Mouse (Mus musculus): Measurements from ENCODE around the gene Stk39. TPM values are rescaled to one million over a fixed set of nuclear protein-coding genes. Genes with fewer than 3 reads are reported as not detected.

The Stk39 gene
- polyA plus RNA-seq, 1 experiment from 2014 or later = 29.0 TPM

- no peak overlapping the region for H3K4me2 ChIP-seq (ENCODE audit: low read length)
- H3K36me3 ChIP-seq (ENCODE audit: insufficient read depth, low read length) = no peaks in the 10 kb centered on the region
- no peak for ATAC-seq (replicated peaks; ENCODE audit: low FRiP score, low read depth)
- H3K4me3 ChIP-seq (replicated peaks; ENCODE audit: low read depth, low read length) = no peak overlapping the region
- 53% methylated on average over 10 of the region's 10 CpGs for WGBS
- DNase-seq (ENCODE audit: low spot score) = no peak
- no peak overlapping the region for H3K27ac ChIP-seq
- H3K27me3 ChIP-seq (ENCODE audit: insufficient read depth, low read length) = no peaks in the 10 kb centered on the region
- no peaks in the 10 kb centered on the region for H3K4me1 ChIP-seq (replicated peaks; ENCODE audit: insufficient read depth, low read length)
- H3K9ac ChIP-seq (ENCODE audit: low read depth, low read length) = no peak overlapping the region
- no peaks in the 10 kb centered on the region for H3K9me3 ChIP-seq (replicated peaks; ENCODE audit: low read length)
- TF ChIP-seq CTCF (IDR thresholded peaks at IDR 0.05; ENCODE audit: low read depth) = no peak
Measured at GRCm38 (mm10) chr2:68289177-68289576, 182.9 kb downstream of the Stk39 start.

DNA sequence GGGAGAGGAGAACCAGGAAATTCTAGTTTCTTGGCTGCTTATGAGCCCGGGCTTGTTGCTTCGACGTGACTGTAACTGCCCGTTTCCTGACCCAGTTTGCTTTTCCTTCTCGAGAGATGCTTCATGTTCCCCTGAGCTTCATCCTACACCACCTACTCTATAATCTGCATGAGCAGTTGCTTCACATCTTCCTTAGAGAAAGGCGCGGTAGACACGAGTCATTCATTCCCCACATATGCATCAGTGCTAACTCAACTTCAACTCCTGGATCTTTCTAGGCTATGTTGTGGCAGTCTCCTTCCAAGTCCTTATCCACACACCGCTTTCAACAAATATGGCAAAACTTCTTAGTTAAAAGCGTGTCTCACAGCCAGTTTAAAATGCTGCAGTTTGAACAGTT lies 184.0 kb downstream of the Stk39 start:
- Histone ChIP-seq H3K4me1 (replicated peaks; ENCODE audit: insufficient read depth, low read length) (no peaks in the 10 kb centered on the region), H3K4me3 (replicated peaks; ENCODE audit: low read depth, low read length) (no peak overlapping the region), H3K36me3 (ENCODE audit: insufficient read depth, low read length) (0 out of 2 replicates have a peak, but pooled peaks cover under 1% of the 10 kb centered on the region), H3K9ac (ENCODE audit: low read depth, low read length) (no peak overlapping the region), H3K27ac (no peak overlapping the region), H3K9me3 (replicated peaks; ENCODE audit: low read length) (no peaks in the 10 kb centered on the region), H3K4me2 (ENCODE audit: low read length) (no peak overlapping the region), H3K27me3 (ENCODE audit: insufficient read depth, low read length) (no peaks in the 10 kb centered on the region)
- TF ChIP-seq CTCF (IDR thresholded peaks at IDR 0.05; ENCODE audit: low read depth) = no peak
- no peak for ATAC-seq (replicated peaks; ENCODE audit: low FRiP score, low read depth)
- 95% methylated on average over 10 of the region's 10 CpGs for WGBS
- no peak for DNase-seq (ENCODE audit: low spot score)

- WGBS = 79% methylated on average over 2 of the region's 2 CpGs
- no peak for ATAC-seq (replicated peaks; ENCODE audit: low FRiP score, low read depth)
- Histone ChIP-seq H3K9ac (ENCODE audit: low read depth, low read length) (no peak overlapping the region), H3K36me3 (ENCODE audit: insufficient read depth, low read length) (peaks cover 10% of the 10 kb centered on the region; the same call in 1 of the 2 replicates), H3K4me1 (replicated peaks; ENCODE audit: insufficient read depth, low read length) (no peaks in the 10 kb centered on the region), H3K27ac (no peak overlapping the region), H3K4me3 (replicated peaks; ENCODE audit: low read depth, low read length) (no peak overlapping the region), H3K9me3 (replicated peaks; ENCODE audit: low read length) (no peaks in the 10 kb centered on the region), H3K4me2 (ENCODE audit: low read length) (no peak overlapping the region), H3K27me3 (ENCODE audit: insufficient read depth, low read length) (no peaks in the 10 kb centered on the region)
- TF ChIP-seq CTCF (IDR thresholded peaks at IDR 0.05; ENCODE audit: low read depth) = no peak
- no peak for DNase-seq (ENCODE audit: low spot score)
Measured at GRCm38 (mm10) chr2:68284391-68284790, 187.7 kb downstream of the Stk39 start.

DNA sequence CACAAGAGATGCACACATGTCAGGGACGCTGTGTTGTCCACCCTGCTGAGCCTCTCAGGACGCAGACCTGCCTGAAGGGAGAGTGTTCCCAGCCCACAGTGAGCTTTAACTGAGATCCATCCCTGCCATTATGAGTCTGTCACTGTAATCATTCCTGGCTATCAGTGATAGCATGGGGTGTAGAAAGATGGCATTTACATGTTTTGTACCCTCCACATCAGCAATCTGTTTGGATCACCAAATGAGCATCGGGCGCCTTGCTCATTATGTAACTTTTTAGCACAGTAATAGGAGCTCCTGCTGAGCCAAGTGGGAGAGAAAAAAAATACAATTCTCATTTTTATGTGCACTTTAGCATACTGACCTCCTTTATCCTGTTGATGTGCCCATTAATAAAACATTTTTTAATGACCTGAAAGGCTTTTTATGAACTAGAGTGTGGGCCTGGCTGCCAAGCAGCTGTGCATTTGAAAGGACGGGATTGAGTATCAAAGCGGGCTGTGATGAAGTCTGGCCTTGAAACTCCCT lies 189.0 kb downstream of the Stk39 start:
- TF ChIP-seq CTCF (IDR thresholded peaks at IDR 0.05; ENCODE audit: low read depth) = no peak

DNA sequence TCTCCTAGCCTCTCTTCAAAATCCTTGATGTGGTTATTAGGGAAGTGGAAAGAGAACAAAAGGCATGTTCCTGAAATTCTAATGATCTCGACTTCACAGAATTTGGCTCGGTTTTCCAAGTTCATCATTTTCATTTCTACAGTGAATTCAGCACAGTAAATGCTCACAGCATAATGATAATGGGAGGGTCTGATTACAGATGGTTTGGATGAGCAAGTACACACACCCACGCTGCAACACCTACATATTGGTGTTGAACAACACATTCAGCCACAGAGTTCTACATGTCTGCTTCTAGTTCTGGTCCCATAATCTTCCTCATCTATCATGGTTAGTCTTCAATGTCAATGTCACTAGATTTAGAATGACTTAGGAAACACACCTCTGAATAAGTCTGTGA lies 190.5 kb downstream of the Stk39 start:
- WGBS = 93% methylated on average over 3 of the region's 3 CpGs
- Histone ChIP-seq H3K4me1 (replicated peaks; ENCODE audit: insufficient read depth, low read length) (no peaks in the 10 kb centered on the region), H3K9me3 (replicated peaks; ENCODE audit: low read length) (no peaks in the 10 kb centered on the region), H3K9ac (ENCODE audit: low read depth, low read length) (no peak overlapping the region), H3K4me3 (replicated peaks; ENCODE audit: low read depth, low read length) (no peak overlapping the region), H3K27ac (no peak overlapping the region), H3K4me2 (ENCODE audit: low read length) (no peak overlapping the region), H3K27me3 (ENCODE audit: insufficient read depth, low read length) (no peaks in the 10 kb centered on the region), H3K36me3 (ENCODE audit: insufficient read depth, low read length) (peaks cover 10% of the 10 kb centered on the region; the same call in 1 of the 2 replicates)
- no peak for TF ChIP-seq CTCF (IDR thresholded peaks at IDR 0.05; ENCODE audit: low read depth)
- DNase-seq (ENCODE audit: low spot score) (no peak), ATAC-seq (replicated peaks; ENCODE audit: low FRiP score, low read depth) (no peak)

More for the DNA sequence above, 189.0 kb downstream of the Stk39 start:
- no peak overlapping the region for H3K4me2 ChIP-seq (ENCODE audit: low read length)
- H3K9ac ChIP-seq (ENCODE audit: low read depth, low read length) = no peak overlapping the region
- no peaks in the 10 kb centered on the region for H3K27me3 ChIP-seq (ENCODE audit: insufficient read depth, low read length)
- H3K4me3 ChIP-seq (replicated peaks; ENCODE audit: low read depth, low read length) = no peak overlapping the region
- peaks cover 10% of the 10 kb centered on the region; the same call in 1 of the 2 replicates for H3K36me3 ChIP-seq (ENCODE audit: insufficient read depth, low read length)
- H3K9me3 ChIP-seq (replicated peaks; ENCODE audit: low read length) = no peaks in the 10 kb centered on the region
- no peak for DNase-seq (ENCODE audit: low spot score)
- no peaks in the 10 kb centered on the region for H3K4me1 ChIP-seq (replicated peaks; ENCODE audit: insufficient read depth, low read length)
- no peak overlapping the region for H3K27ac ChIP-seq
- ATAC-seq (replicated peaks; ENCODE audit: low FRiP score, low read depth) = no peak
- 75% methylated on average over 6 of the region's 6 CpGs for WGBS

DNA sequence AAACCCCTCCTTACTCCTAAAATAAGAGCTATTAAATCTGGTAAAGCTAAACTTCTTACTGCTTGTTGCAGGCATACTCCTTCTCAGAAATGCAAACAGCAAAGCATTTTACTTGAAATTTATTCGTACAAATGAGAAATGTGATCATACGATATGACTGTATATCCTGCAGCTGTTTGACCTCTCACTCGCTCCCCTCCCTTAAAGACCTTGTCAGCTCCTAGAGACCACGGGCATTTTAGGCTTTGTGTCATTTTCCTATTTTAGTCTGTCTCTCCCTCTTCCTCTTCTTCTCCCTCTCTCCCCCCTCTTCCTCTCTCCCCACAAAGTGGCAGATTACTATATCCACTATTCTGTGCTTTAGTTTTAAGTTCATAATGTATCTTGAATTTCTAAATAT lies 200.8 kb downstream of the Stk39 start:
- Histone ChIP-seq H3K4me1 (replicated peaks; ENCODE audit: insufficient read depth, low read length) (no peaks in the 10 kb centered on the region), H3K4me3 (replicated peaks; ENCODE audit: low read depth, low read length) (no peak overlapping the region), H3K9me3 (replicated peaks; ENCODE audit: low read length) (no peaks in the 10 kb centered on the region), H3K27me3 (ENCODE audit: insufficient read depth, low read length) (no peaks in the 10 kb centered on the region), H3K27ac (no peak overlapping the region), H3K4me2 (ENCODE audit: low read length) (no peak overlapping the region), H3K9ac (ENCODE audit: low read depth, low read length) (no peak overlapping the region), H3K36me3 (ENCODE audit: insufficient read depth, low read length) (no peaks in the 10 kb centered on the region)
- 33% methylated on average over 4 of the region's 4 CpGs for WGBS
- no peak for DNase-seq (ENCODE audit: low spot score)
- no peak for TF ChIP-seq CTCF (IDR thresholded peaks at IDR 0.05; ENCODE audit: low read depth)
- ATAC-seq (replicated peaks; ENCODE audit: low FRiP score, low read depth) = no peak

GRCm38 (mm10) chr2:68270836-68271235 lies 201.2 kb downstream of the Stk39 start:
- Histone ChIP-seq H3K4me2 (ENCODE audit: low read length) (no peak overlapping the region), H3K36me3 (ENCODE audit: insufficient read depth, low read length) (no peaks in the 10 kb centered on the region), H3K9ac (ENCODE audit: low read depth, low read length) (no peak overlapping the region), H3K4me1 (replicated peaks; ENCODE audit: insufficient read depth, low read length) (no peaks in the 10 kb centered on the region), H3K27me3 (ENCODE audit: insufficient read depth, low read length) (no peaks in the 10 kb centered on the region), H3K27ac (no peak overlapping the region), H3K9me3 (replicated peaks; ENCODE audit: low read length) (no peaks in the 10 kb centered on the region), H3K4me3 (replicated peaks; ENCODE audit: low read depth, low read length) (no peak overlapping the region)
- DNase-seq (ENCODE audit: low spot score) (no peak), ATAC-seq (replicated peaks; ENCODE audit: low FRiP score, low read depth) (no peak)
- 60% methylated on average over 6 of the region's 6 CpGs for WGBS
- no peak for TF ChIP-seq CTCF (IDR thresholded peaks at IDR 0.05; ENCODE audit: low read depth)

Data from kidney, postnatal 0 days (tissue).